Mouse (Mus musculus): Measurements from ENCODE around the gene Cyb561d2.
A peak's percentile ranks its signal among the peaks of the same experiment; 100 is the strongest.
"Not testable (repeated sequence)": the region's sequence is repeated elsewhere in the genome, so short reads cannot be mapped to it uniquely, and the experiment has no call there.

- peak; percentile 6; the same call in 1 of the 2 replicates for TF ChIP-seq CTCF (IDR thresholded peaks at IDR 0.05; ENCODE audit: extremely low read depth, insufficient read length, insufficient replicate concordance, low read depth, low read length)
- not testable (repeated sequence) for TF ChIP-seq POLR2A (IDR thresholded peaks at IDR 0.05; ENCODE audit: low read depth, low read length)
Measured at GRCm38 (mm10) chr9:107573774-107574173, 31.8 kb upstream of the Cyb561d2 start.
